Mouse (Mus musculus): Measurements from ENCODE around the gene Mpzl1. TPM values are rescaled to one million over a fixed set of nuclear protein-coding genes. Genes with fewer than 3 reads are reported as not detected.
A peak's percentile ranks its signal among the peaks of the same experiment; 100 is the strongest.

Gene Mpzl1
- total RNA-seq, 2 experiments from 2014 or later: 24.0 to 24.8 TPM

DNA sequence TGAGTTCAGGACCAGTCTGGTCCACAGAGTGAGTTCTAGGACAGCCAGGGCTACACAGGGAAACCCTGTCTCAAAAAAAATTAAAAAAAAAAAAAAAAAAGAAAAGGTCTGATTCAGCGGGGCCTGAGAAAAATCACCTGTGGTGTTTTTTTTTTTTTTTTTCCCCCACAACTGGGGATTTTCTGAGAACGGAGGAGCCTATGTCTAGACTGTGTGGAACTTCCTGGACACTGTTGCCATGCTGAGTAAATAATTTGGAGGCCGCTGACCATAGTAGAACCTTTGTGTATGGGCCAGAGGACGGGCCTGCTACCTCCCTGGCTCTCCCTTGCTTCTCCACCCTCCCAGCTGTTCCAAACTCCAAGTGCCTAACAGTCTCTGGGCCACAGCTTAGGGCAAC is 34.6 kb upstream of the Mpzl1 start:
- no peak for DNase-seq (ENCODE audit: extremely low spot score in 1 of 2, low spot score in 2 of 2)
- Histone ChIP-seq H3K27ac (no peak overlapping the region), H3K4me3 (no peak overlapping the region)
- intact Hi-C loops (cut with DNase I): no loop called here
- TF ChIP-seq CTCF (IDR thresholded peaks at IDR 0.05): no peak

DNA sequence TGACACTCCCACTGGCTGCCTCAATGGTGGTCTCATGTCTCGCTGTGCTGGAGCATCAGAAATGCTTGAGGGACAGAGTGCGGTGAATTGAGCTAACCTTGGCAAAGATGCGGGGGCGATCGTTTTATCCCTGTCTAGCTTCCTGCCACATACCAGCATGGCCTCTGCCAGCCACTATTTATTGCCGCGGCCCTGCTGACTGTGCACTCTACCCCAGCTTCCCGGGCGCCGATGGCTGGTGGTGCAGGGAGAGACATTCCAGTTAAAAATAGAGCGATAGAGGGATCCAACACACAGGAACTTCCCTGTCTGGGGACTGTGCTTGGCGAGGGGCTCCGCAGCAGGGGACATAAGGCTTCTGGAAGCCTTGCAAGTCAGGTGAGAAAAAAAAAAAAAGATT is 33.0 kb upstream of the Mpzl1 start:
- intact Hi-C loops (cut with DNase I): no loop called here
- Histone ChIP-seq H3K4me3 (no peak overlapping the region), H3K27ac (no peak overlapping the region)
- no peak for DNase-seq (ENCODE audit: extremely low spot score in 1 of 2, low spot score in 2 of 2)
- TF ChIP-seq CTCF (IDR thresholded peaks at IDR 0.05): no peak

DNA sequence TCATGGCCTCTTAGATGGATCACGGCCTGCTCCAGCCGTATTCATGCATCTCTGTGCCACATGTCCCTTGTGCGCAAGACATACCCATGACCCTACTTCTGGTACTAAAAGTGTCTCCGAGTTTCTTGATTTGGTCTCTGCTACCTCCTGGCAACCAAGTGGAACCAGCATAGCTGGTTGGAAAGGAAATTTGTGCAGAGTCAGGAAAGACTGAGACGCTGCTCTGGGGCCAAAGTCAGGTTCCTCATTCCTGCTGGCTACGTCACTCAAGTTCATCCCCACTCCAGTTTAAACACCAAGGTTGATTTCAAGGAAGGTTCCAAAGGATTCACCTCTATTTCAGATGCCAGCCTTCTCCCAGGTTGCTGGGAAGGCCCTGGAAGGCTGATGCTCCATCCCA is 32.6 kb upstream of the Mpzl1 start:
- no peak for DNase-seq (ENCODE audit: extremely low spot score in 1 of 2, low spot score in 2 of 2)
- no peak overlapping the region for H3K27ac ChIP-seq
- intact Hi-C loops (cut with DNase I): no loop called here
- TF ChIP-seq CTCF (IDR thresholded peaks at IDR 0.05): no peak
- no peak overlapping the region for H3K4me3 ChIP-seq

DNA sequence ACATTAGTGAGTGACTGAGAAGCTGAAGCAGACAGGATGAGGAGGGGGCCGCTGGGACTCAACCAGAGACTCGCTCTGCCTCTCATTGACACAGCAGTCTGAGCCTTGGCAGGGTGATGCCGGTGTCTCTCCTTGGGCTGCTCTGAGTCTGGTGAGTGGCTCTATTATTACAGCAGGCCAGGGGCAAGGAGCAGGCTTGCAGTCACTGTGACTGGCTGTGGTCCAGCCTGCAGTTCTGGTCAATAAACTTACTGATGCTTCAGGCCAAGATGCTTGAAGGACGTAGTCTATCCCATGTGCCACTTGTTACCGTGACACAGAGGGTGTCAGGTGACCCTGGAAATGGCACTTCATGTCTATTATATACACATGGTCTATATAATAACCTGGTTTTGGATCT is 31.4 kb upstream of the Mpzl1 start:
- intact Hi-C loops (cut with DNase I): no loop called here
- no peak for DNase-seq (ENCODE audit: extremely low spot score in 1 of 2, low spot score in 2 of 2)
- no peak for TF ChIP-seq CTCF (IDR thresholded peaks at IDR 0.05)

DNA sequence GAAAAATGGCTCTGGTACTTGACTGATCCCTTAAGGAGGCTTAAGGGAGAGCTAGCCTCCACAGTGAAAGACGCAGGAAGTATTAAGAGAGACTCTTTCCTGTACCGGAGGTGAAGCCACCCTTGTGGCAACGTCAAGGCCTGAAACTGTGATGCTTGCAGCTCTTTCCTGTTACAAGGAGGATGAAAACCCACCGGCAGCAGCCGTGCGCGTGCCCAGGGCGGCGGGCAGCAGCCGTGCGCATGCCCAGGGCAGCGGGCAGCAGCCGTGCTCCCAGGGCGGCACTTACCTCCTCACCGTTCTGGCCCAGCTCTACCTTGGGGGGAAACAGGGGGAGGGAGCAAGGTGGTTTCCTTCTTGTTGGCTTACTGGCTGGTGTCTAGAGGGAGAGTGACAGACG is 28.9 kb upstream of the Mpzl1 start:
- no peak for DNase-seq (ENCODE audit: extremely low spot score in 1 of 2, low spot score in 2 of 2)
- TF ChIP-seq CTCF (IDR thresholded peaks at IDR 0.05): no peak
- intact Hi-C loops (cut with DNase I): loop anchor here (5.0 kb wide), 1 partner anchor 289 kb away; no protein-coding TSS in a partner anchor
- no peak overlapping the region; the same call in none of the 2 replicates for H3K27ac ChIP-seq
- H3K4me3 ChIP-seq: no peak overlapping the region

More for the DNA sequence above, 31.4 kb upstream of the Mpzl1 start:
- Histone ChIP-seq H3K27ac (no peak overlapping the region), H3K4me3 (no peak overlapping the region)

DNA sequence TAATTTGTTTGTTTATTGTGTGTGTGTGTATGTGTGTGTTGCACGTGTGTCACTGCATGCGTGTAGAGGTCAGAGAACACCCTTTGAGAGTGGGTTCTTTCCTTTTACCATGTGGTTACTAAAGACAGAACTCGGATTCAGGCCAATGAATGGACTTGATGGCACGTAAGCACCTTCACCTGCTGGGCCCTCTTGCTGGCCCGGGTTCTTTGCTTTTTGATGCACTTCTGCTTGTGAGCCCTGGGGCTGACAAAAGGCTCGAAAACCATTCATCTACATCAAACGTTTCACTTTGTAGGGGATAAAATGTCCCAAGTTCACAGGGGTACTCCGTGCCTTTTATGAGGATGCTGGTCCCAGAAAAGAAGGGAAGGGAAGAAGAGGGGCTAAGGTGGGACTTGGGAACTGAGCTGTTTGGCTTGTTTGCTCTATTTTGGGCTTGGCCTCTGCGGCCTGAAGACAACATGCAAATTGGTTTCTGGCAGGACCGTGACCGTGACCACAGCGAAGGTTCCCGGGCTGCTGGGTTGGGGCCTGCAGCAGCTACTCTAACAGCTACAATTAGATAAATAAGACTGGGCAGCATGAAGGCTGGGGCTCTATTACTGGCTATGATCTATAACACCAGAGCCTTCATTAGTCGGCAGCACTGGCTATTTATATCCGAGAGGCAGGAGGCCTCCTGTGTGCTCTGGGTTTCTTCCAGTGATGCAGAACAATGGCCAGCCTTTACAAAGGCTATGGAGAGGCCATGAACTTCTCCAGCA is 28.3 kb upstream of the Mpzl1 start:
- intact Hi-C loops (cut with DNase I): loop anchor here (5.0 kb wide), 1 partner anchor 290 kb away; no protein-coding TSS in a partner anchor
- Histone ChIP-seq H3K4me3 (no peak overlapping the region), H3K27ac (no peak overlapping the region; the same call in 1 of the 2 replicates)
- no peak for TF ChIP-seq CTCF (IDR thresholded peaks at IDR 0.05)
- DNase-seq (ENCODE audit: extremely low spot score in 1 of 2, low spot score in 2 of 2): no peak

DNA sequence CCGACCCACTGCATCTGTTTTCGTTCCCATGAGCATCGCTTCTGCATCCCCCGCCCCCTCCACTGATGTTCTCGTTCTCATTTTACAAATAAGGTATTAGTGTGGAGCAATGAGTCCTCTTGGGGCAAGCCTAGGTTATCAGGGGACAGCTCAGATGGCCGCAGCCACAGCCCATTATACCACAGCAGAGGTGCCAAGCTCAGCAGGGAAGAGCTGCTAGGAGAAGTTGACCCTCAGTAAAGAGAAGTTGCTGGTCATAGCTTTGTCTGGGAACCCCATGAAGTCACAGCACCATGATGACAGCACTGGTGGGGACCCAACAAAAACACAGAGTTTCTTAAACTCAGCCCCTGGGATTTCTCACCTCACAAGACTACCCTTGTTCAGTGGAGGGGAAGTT is 27.4 kb upstream of the Mpzl1 start:
- TF ChIP-seq CTCF (IDR thresholded peaks at IDR 0.05): no peak
- no peak for DNase-seq (ENCODE audit: extremely low spot score in 1 of 2, low spot score in 2 of 2)
- H3K27ac ChIP-seq: no peak overlapping the region
- H3K4me3 ChIP-seq: no peak overlapping the region
- intact Hi-C loops (cut with DNase I): loop anchor here (5.0 kb wide), 1 partner anchor 291 kb away; no protein-coding TSS in a partner anchor

DNA sequence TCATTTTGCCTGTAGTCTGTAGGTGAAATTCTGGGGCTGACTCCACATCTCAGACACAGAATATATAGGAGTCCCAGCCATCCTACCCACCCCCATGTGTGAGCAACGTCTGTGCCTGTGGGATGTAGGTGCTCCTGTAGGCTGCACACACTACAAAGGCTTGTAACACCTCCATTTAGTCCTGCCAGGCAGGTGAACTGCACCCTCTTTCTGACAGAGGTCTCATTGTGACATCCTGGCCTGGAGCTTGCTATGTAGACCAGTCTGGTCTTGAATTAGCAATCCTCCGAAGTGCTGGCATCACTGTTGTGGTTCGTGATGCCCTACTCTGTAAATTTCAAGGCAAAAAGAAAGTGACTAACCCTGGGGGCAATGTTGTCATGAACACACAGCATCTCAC is 26.9 kb upstream of the Mpzl1 start:
- no peak for TF ChIP-seq CTCF (IDR thresholded peaks at IDR 0.05)
- intact Hi-C loops (cut with DNase I): loop anchor here (5.0 kb wide), 1 partner anchor 291 kb away; no protein-coding TSS in a partner anchor
- DNase-seq (ENCODE audit: extremely low spot score in 1 of 2, low spot score in 2 of 2): no peak

DNA sequence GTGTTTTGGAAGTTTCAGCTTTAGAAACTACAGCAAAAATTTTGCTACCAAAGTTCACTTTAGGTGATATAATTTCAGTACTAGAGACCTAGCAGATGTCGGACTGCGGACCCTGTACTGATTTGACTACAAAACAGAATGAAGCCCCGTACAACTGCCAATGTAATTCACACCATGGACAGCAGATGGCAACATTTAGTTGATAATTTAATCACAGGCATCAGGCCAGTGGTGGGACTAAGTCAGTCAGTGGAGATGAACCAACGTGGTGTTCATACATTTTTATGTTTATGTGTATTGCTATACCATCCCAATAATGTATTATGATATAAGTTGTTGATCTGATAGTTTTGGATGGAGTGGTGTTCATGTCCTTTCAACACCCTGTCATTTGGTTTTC is 26.4 kb upstream of the Mpzl1 start:
- TF ChIP-seq CTCF (IDR thresholded peaks at IDR 0.05): peak; percentile 83
- Histone ChIP-seq H3K4me3 (no peak overlapping the region), H3K27ac (no peak overlapping the region)
- intact Hi-C loops (cut with DNase I): loop anchor here (1.0 to 5.0 kb wide), 2 partner anchors 76 to 292 kb away; no protein-coding TSS in a partner anchor
- DNase-seq (ENCODE audit: extremely low spot score in 1 of 2, low spot score in 2 of 2): peak; percentile 52 to 61

More for the DNA sequence above, 26.9 kb upstream of the Mpzl1 start:
- Histone ChIP-seq H3K27ac (no peak overlapping the region), H3K4me3 (no peak overlapping the region)

DNA sequence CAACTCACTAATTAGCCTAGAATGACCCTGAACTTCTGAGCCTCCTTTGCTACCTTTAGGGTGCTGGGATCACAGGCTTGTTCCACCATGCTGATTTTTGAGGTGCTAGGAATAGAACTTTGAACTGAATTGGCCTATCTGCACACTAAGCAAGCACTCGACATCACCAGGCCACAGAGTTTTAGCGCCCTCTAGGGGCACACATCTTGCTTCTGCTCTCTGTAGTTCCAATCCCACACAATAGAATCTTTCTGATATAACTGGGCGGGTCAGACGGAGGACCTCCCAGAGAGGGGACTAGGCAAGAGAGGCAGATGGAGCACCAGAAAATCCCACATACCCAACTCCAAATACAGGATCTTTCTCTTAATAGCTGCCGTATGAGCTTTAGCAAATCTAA is 24.3 kb upstream of the Mpzl1 start:
- peak; percentile 76 to 78 for DNase-seq (ENCODE audit: extremely low spot score in 1 of 2, low spot score in 2 of 2)
- TF ChIP-seq CTCF (IDR thresholded peaks at IDR 0.05): peak; percentile 90
- no peak overlapping the region for H3K27ac ChIP-seq
- intact Hi-C loops (cut with DNase I): loop anchor here (1.0 kb wide), 1 partner anchor 75 kb away; no protein-coding TSS in a partner anchor
- no peak overlapping the region for H3K4me3 ChIP-seq

DNA sequence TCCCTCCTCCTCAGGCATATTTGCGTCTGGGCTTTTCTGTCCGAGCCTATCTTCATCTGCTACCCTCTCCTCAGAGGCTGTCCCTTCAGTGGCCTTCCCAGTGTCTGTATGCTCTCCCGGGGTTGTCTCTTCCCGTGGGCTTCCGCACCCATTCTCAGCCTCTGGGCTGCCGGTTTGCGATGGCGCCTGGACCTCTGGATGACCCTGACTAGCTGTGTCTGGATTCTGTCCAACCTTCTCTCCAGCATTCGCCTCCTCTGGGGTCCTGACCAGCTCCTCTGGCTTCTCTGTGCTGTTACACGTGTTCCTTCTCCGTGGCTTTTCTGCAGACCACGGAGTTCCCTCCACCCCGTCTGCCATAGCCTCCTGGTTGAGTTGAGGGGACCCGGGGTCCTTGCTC is 21.1 kb upstream of the Mpzl1 start:
- DNase-seq (ENCODE audit: extremely low spot score in 1 of 2, low spot score in 2 of 2): no peak
- TF ChIP-seq CTCF (IDR thresholded peaks at IDR 0.05): no peak
- intact Hi-C loops (cut with DNase I): no loop called here

DNA sequence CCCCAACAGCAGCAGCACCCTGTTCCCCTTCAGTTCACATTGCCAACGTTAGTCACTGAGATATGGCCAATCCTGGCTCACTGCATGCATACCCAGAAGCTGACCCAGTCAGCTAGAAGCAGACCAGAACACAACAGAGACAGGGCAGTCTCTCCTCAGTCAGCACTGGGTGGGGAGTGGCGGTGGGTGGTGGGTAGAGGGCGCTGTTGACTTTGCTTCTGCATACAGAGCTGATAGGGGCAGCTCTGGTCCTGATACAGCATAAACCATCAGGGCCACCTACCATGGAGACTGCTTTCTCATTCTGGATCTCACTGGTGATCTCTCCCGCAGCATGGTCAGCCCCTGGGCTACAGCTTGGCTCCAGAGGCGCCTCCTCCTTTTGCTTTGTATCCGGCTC is 20.7 kb upstream of the Mpzl1 start:
- TF ChIP-seq CTCF (IDR thresholded peaks at IDR 0.05): peak; percentile 30
- no peak for DNase-seq (ENCODE audit: extremely low spot score in 1 of 2, low spot score in 2 of 2)
- Histone ChIP-seq H3K27ac (no peak overlapping the region), H3K4me3 (no peak overlapping the region)
- intact Hi-C loops (cut with DNase I): no loop called here

More for the DNA sequence above, 21.1 kb upstream of the Mpzl1 start:
- no peak overlapping the region for H3K27ac ChIP-seq
- no peak overlapping the region for H3K4me3 ChIP-seq
